Mouse (Mus musculus): ENCODE measurements at regions not wholly inside any gene's neighbourhood (a gene's known extent, or its start where the extent isn't known, plus 50 kb on each side); places are given as distances from the start of the nearest gene placed in this dataset.

- no peak for DNase-seq (ENCODE audit: extremely low spot score in 1 of 2, low spot score in 1 of 2)
Observed at GRCm38 (mm10) chr4:142587345-142588035, 348.3 kb upstream of the Kazn start.

GRCm38 (mm10) chr4:142578536-142578935 lies 339.3 kb upstream of the Kazn start:
- no peak for DNase-seq (ENCODE audit: extremely low spot score in 1 of 2, low spot score in 1 of 2)

GRCm38 (mm10) chr4:142577519-142577918 lies 338.3 kb upstream of the Kazn start:
- no peak for DNase-seq (ENCODE audit: extremely low spot score in 1 of 2, low spot score in 1 of 2)

- DNase-seq (ENCODE audit: extremely low spot score in 1 of 2, low spot score in 1 of 2) = no peak
Observed at GRCm38 (mm10) chr4:142574528-142574927, 335.3 kb upstream of the Kazn start.

GRCm38 (mm10) chr4:142570712-142571111 lies 331.5 kb upstream of the Kazn start:
- DNase-seq (ENCODE audit: extremely low spot score in 1 of 2, low spot score in 1 of 2) = no peak

GRCm38 (mm10) chr4:142568556-142568955 lies 329.4 kb upstream of the Kazn start:
- DNase-seq (ENCODE audit: extremely low spot score in 1 of 2, low spot score in 1 of 2) = no peak

GRCm38 (mm10) chr4:142554716-142555115 lies 315.5 kb upstream of the Kazn start:
- DNase-seq (ENCODE audit: extremely low spot score in 1 of 2, low spot score in 1 of 2) = no peak

- no peak for DNase-seq (ENCODE audit: extremely low spot score in 1 of 2, low spot score in 1 of 2)
Observed at GRCm38 (mm10) chr4:142545871-142546270, 306.7 kb upstream of the Kazn start.

- no peak for DNase-seq (ENCODE audit: extremely low spot score in 1 of 2, low spot score in 1 of 2)
Observed at GRCm38 (mm10) chr4:142545187-142545586, 306.0 kb upstream of the Kazn start.

- DNase-seq (ENCODE audit: extremely low spot score in 1 of 2, low spot score in 1 of 2) = no peak
Observed at GRCm38 (mm10) chr4:142544736-142545135, 305.5 kb upstream of the Kazn start.

GRCm38 (mm10) chr4:142539200-142539750 lies 300.1 kb upstream of the Kazn start:
- no peak for DNase-seq (ENCODE audit: extremely low spot score in 1 of 2, low spot score in 1 of 2)

GRCm38 (mm10) chr4:142527080-142527479 lies 287.9 kb upstream of the Kazn start:
- no peak for DNase-seq (ENCODE audit: extremely low spot score in 1 of 2, low spot score in 1 of 2)

- DNase-seq (ENCODE audit: extremely low spot score in 1 of 2, low spot score in 1 of 2) = no peak
Observed at GRCm38 (mm10) chr4:142517478-142518455, 278.6 kb upstream of the Kazn start.

- DNase-seq (ENCODE audit: extremely low spot score in 1 of 2, low spot score in 1 of 2) = no peak
Observed at GRCm38 (mm10) chr4:142514751-142515150, 275.6 kb upstream of the Kazn start.

- no peak for DNase-seq (ENCODE audit: extremely low spot score in 1 of 2, low spot score in 1 of 2)
Observed at GRCm38 (mm10) chr4:142509386-142509785, 270.2 kb upstream of the Kazn start.

- DNase-seq (ENCODE audit: extremely low spot score in 1 of 2, low spot score in 1 of 2) = no peak
Observed at GRCm38 (mm10) chr4:142506383-142507211, 267.4 kb upstream of the Kazn start.

GRCm38 (mm10) chr4:142503761-142504160 lies 264.6 kb upstream of the Kazn start:
- no peak for DNase-seq (ENCODE audit: extremely low spot score in 1 of 2, low spot score in 1 of 2)

GRCm38 (mm10) chr4:142501177-142501576 lies 262.0 kb upstream of the Kazn start:
- no peak for DNase-seq (ENCODE audit: extremely low spot score in 1 of 2, low spot score in 1 of 2)

GRCm38 (mm10) chr4:142500541-142500940 lies 261.3 kb upstream of the Kazn start:
- no peak for DNase-seq (ENCODE audit: extremely low spot score in 1 of 2, low spot score in 1 of 2)

GRCm38 (mm10) chr4:142496605-142497004 lies 257.4 kb upstream of the Kazn start:
- no peak for DNase-seq (ENCODE audit: extremely low spot score in 1 of 2, low spot score in 1 of 2)

Data from layer of hippocampus, postnatal 25 days (tissue).